Mouse (Mus musculus) B cell, adult 62 days (primary cell): ENCODE measurements around the gene F10. TPM values are rescaled to one million over a fixed set of nuclear protein-coding genes. Genes with fewer than 3 reads are reported as not detected.

Experiments used
- total RNA-seq: library from RNA; stranded (reverse); gene quantifications from 4 replicates; pipeline ENCODE4 v1.2.4, GENCODE M21; 2023

The F10 gene
- total RNA-seq, result not detected in 4 replicates

GRCm38 (mm10) chr8:13037015-13037414 lies at the start of gene F10:
Gene F10, plus strand, starts transcription at chr8:13037308.

GRCm38 (mm10) chr8:13025487-13026224 lies 11.5 kb upstream of the F10 start, which contains the start of gene F7:
Gene F7, plus strand, starts transcription at chr8:13026034.

GRCm38 (mm10) chr8:13060441-13061150 lies 23.5 kb downstream of the F10 start, which contains the start of gene Proz:
Gene Proz, plus strand, starts transcription at chr8:13060914.

GRCm38 (mm10) chr8:13105087-13105881 lies 68.2 kb downstream of the F10 start, which contains the start of the genes Pcid2 and Cul4a:
Gene Pcid2, minus strand, starts transcription at chr8:13105459.
Gene Cul4a, plus strand, starts transcription at chr8:13105621.

Other genes with a start within 250 kb of the F10 start
- 0.72 to 1.2 TPM in 2 of 4 replicates, not detected in the others for gene Mcf2l, start 163.5 kb upstream of the F10 start, total RNA-seq
- not detected in 4 replicates for gene F7, start 11.3 kb upstream of the F10 start, total RNA-seq
- gene Proz, start 23.6 kb downstream of the F10 start, total RNA-seq, result not detected in 4 replicates
- 32.0 to 38.7 TPM (median 36.2 TPM) in 4 replicates for gene Pcid2, start 68.2 kb downstream of the F10 start, total RNA-seq
- gene Cul4a, start 68.3 kb downstream of the F10 start, total RNA-seq, result 42.3 to 56.1 TPM (median 49.9 TPM) in 4 replicates
- gene Lamp1, start 121.9 kb downstream of the F10 start, total RNA-seq, result 136 to 148 TPM (median 146 TPM) in 4 replicates
- gene Grtp1, start 163.3 kb downstream of the F10 start, total RNA-seq, result not detected in 4 replicates
- not detected in 4 replicates for gene Adprhl1, start 216.9 kb downstream of the F10 start, total RNA-seq